Mouse (Mus musculus) embryonic facial prominence, embryonic 10.5 days (tissue): ENCODE results near the gene Opa3. TPM values are rescaled to one million over a fixed set of nuclear protein-coding genes. Genes with fewer than 3 reads are reported as not detected.
A peak's percentile ranks its signal among the peaks of the same experiment; 100 is the strongest.

Experiments
- microRNA counts: library from miRNA; unstranded; fragments of <30 nt; microRNA quantifications from one replicate; lab custom pipeline; 2017
- microRNA-seq: library from miRNA; unstranded; fragments of <30 nt; microRNA quantifications from one replicate; pipeline ENCODE4, GENCODE M21; 2017
- polyA plus RNA-seq: library from polyadenylated mRNA; unstranded; fragments of >200 nt; fragmentation: Nextera tagmentation; extraction: Ambion mirVana; gene quantifications from 2 replicates; pipeline ENCODE4 v1.2.1, GENCODE M21; 2016

Opa3 gene
- polyA plus RNA-seq, 1 experiment from 2014 or later, result 46.4 TPM

MicroRNAs within 50 kb of the gene (microRNA counts, 519-probe panel; counts per million panel counts)
- 188 counts per million, percentile 57 among the panel's probes with 10 or more counts for microRNA mmu-miR-330 (lab: Ali Mortazavi, UCI)

Small RNA genes lying within 50 kb of the gene (microRNA-seq; reads per million reads assigned to microRNA genes)
- 292 reads per million, percentile 63 among the genes with 10 or more reads in this experiment for gene Mir330

Other genes with a start within 250 kb of the Opa3 start
- not detected in 2 replicates for gene Nanos2, start 240.9 kb upstream of the Opa3 start, polyA plus RNA-seq
- gene Mypop, start 237.1 kb upstream of the Opa3 start, polyA plus RNA-seq, result 4.0 and 4.1 TPM in 2 replicates
- gene Irf2bp1, start 224.3 kb upstream of the Opa3 start, polyA plus RNA-seq, result 25.0 and 25.7 TPM in 2 replicates
- not detected in 2 replicates for gene Foxa3, start 204.8 kb upstream of the Opa3 start, polyA plus RNA-seq
- gene Sympk, start 204.0 kb upstream of the Opa3 start, polyA plus RNA-seq, result 43.4 and 45.2 TPM in 2 replicates
- not detected in 2 replicates for gene Rsph6a, start 173.6 kb upstream of the Opa3 start, polyA plus RNA-seq
- 16.8 and 18.0 TPM in 2 replicates for gene Dmwd, start 152.1 kb upstream of the Opa3 start, polyA plus RNA-seq
- 7.0 and 9.1 TPM in 2 replicates for gene Dmpk, start 144.5 kb upstream of the Opa3 start, polyA plus RNA-seq
- gene Six5, start 133.7 kb upstream of the Opa3 start, polyA plus RNA-seq, result 6.3 and 7.6 TPM in 2 replicates
- gene Gm4969, start 110.0 kb upstream of the Opa3 start, polyA plus RNA-seq, result 0.99 and 1.9 TPM in 2 replicates
- gene Fbxo46, start 108.5 kb upstream of the Opa3 start, polyA plus RNA-seq, result 15.9 and 18.0 TPM in 2 replicates
- gene Qpctl, start 79.0 kb upstream of the Opa3 start, polyA plus RNA-seq, result 14.6 and 15.1 TPM in 2 replicates
- gene Snrpd2, start 78.6 kb upstream of the Opa3 start, polyA plus RNA-seq, result 178 and 189 TPM in 2 replicates
- 1.4 and 1.6 TPM in 2 replicates for gene Gipr, start 62.2 kb upstream of the Opa3 start, polyA plus RNA-seq
- gene Eml2, start 51.9 kb upstream of the Opa3 start, polyA plus RNA-seq, result 5.2 and 6.2 TPM in 2 replicates
- 1.7 and 2.0 TPM in 2 replicates for gene Gpr4, start 15.8 kb upstream of the Opa3 start, polyA plus RNA-seq
- gene Vasp, start 43.5 kb downstream of the Opa3 start, polyA plus RNA-seq, result 56.7 and 61.1 TPM in 2 replicates
- 0.25 TPM in 1 of 2 replicates, not detected in the other for gene Ppm1n, start 51.7 kb downstream of the Opa3 start, polyA plus RNA-seq
- gene Rtn2, start 54.3 kb downstream of the Opa3 start, polyA plus RNA-seq, result 16.6 and 18.8 TPM in 2 replicates
- 0.09 TPM in 1 of 2 replicates, not detected in the other for gene Fosb, start 81.7 kb downstream of the Opa3 start, polyA plus RNA-seq
- 102 and 107 TPM in 2 replicates for gene Ercc1, start 116.4 kb downstream of the Opa3 start, polyA plus RNA-seq
- gene Cd3eap, start 131.1 kb downstream of the Opa3 start, polyA plus RNA-seq, result 26.8 and 28.9 TPM in 2 replicates
- 6.9 and 7.1 TPM in 2 replicates for gene Ppp1r13l, start 131.4 kb downstream of the Opa3 start, polyA plus RNA-seq
- gene Ercc2, start 153.7 kb downstream of the Opa3 start, polyA plus RNA-seq, result 28.1 and 28.8 TPM in 2 replicates
- 7.9 and 8.8 TPM in 2 replicates for gene Klc3, start 175.8 kb downstream of the Opa3 start, polyA plus RNA-seq
- gene Ckm, start 176.4 kb downstream of the Opa3 start, polyA plus RNA-seq, result 0.20 TPM in 1 of 2 replicates, not detected in the other
- 7.1 and 8.0 TPM in 2 replicates for gene Mark4, start 230.5 kb downstream of the Opa3 start, polyA plus RNA-seq
- 1.2 and 1.3 TPM in 2 replicates for gene Exoc3l2, start 235.0 kb downstream of the Opa3 start, polyA plus RNA-seq